Mouse (Mus musculus) layer of hippocampus, adult 6 months (tissue): ENCODE data around the gene Cdc14a. TPM values are rescaled to one million over a fixed set of nuclear protein-coding genes. Genes with fewer than 3 reads are reported as not detected.

ENCODE experiments used
- long read RNA-seq, 2 experiments: library from polyadenylated mRNA; unstranded; transcript quantifications; one replicate each; pipeline ENCODE4 v2.0.0; 2019 to 2020
- polyA plus RNA-seq: library from polyadenylated mRNA; unstranded; fragments of <200 nt; fragmentation: Nextera tagmentation; gene quantifications from 2 replicates; pipeline ENCODE4 v1.2.3, GENCODE M21; 2021

Gene Cdc14a
- 1.4 and 1.8 TPM in 2 replicates for polyA plus RNA-seq
- long read RNA-seq, experiment 1, full-length matches to known transcripts: 1 of 4 reads
- long read RNA-seq, experiment 1, partial matches to known transcripts: 2 of 4 reads
- long read RNA-seq, experiment 1, other reads (novel, unspliced or antisense): 1 of 4 reads
- long read RNA-seq, experiment 2, full-length matches to known transcripts: 10 of 12 reads
- long read RNA-seq, experiment 2, partial matches to known transcripts: 1 of 12 reads
- long read RNA-seq, experiment 2, other reads (novel, unspliced or antisense): 1 of 12 reads

GRCm38 (mm10) chr3:116423353-116424159 lies at the start of gene Cdc14a:
Gene Cdc14a (minus strand): TSS chr3:116424032.

GRCm38 (mm10) chr3:116253077-116253531 lies 170.7 kb downstream of the Cdc14a start, which contains the start of gene Gpr88:
Gene Gpr88 (minus strand): TSS chr3:116253503.

Other genes starting within 250 kb of the Cdc14a start
- gene Gpr88, start 170.5 kb downstream of the Cdc14a start, polyA plus RNA-seq: 4.0 and 6.1 TPM in 2 replicates
- gene Rtca, start 84.2 kb upstream of the Cdc14a start, polyA plus RNA-seq: 68.8 and 74.8 TPM in 2 replicates
- gene Dbt, start 89.0 kb upstream of the Cdc14a start, polyA plus RNA-seq: 7.8 and 9.9 TPM in 2 replicates
- gene Lrrc39, start 138.9 kb upstream of the Cdc14a start, polyA plus RNA-seq: 0.14 TPM in 1 of 2 replicates, not detected in the other
- 1.5 and 1.6 TPM in 2 replicates for gene Sass6, start 170.9 kb upstream of the Cdc14a start, polyA plus RNA-seq
- gene Trmt13, start 190.6 kb upstream of the Cdc14a start, polyA plus RNA-seq: 3.4 and 5.2 TPM in 2 replicates
- gene Mfsd14a, start 238.6 kb upstream of the Cdc14a start, polyA plus RNA-seq: 55.7 and 57.5 TPM in 2 replicates